9 mouse cellular contexts compared by ENCODE assay signal in the genomic region with DNA sequence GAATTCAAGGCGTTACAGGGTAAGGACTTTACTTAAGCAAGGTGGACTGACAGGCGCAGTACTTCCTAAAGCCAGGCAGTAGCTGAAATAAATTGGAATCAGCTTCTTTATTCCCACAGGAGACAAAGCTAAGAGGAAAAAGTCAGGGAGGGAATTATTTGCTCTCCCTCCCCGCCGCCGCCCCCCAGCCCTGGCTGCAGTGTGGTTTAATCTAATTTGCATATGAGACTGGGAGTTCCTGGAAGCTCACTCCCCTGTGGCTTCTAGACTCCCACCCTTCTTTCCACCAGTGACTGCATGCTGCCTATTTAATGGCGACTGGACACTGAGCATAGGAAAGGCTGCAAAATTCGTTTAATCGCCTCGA.
DNase-seq lines count a peak whose midpoint lies in the region; ATAC-seq and TF ChIP-seq lines count a peak whose summit lies in the region.
"Had no signal": no experiment of that assay in that cellular context is flagged by ENCODE, and none has a peak within 500 bp of the region (broad histone marks: within the 10 kb centered on the region; RNA-seq: fewer than 3 reads in every experiment).

No protein-coding gene starts in this region.

- 57% methylated on average over 9 of the region's 9 CpGs for WGBS in neural tube, embryonic 12.5 days

- no peaks in the 10 kb centered on the region for H3K36me3 ChIP-seq in neural tube, embryonic 12.5 days
- H3K36me3 ChIP-seq: liver, embryonic 13.5 days had no signal

- H3K9ac ChIP-seq in neural tube, embryonic 12.5 days: no peak overlapping the region
- H3K9ac ChIP-seq: liver, embryonic 13.5 days had no signal

- ATAC-seq in neural tube, embryonic 12.5 days (ENCODE audit: low FRiP score, low read depth): peak; percentile 44; the same call in 1 of the 2 replicates

- H3K27me3 ChIP-seq in neural tube, embryonic 12.5 days (replicated peaks): no peaks in the 10 kb centered on the region
- H3K27me3 ChIP-seq: liver, embryonic 13.5 days had no signal

- H3K4me1 ChIP-seq in neural tube, embryonic 12.5 days: no peaks in the 10 kb centered on the region
- H3K4me1 ChIP-seq in embryonic fibroblast, embryonic 13.5 days (ENCODE audit: control insufficient read depth, insufficient read depth, low read length): peaks cover 4% of the 10 kb centered on the region; the same call in 1 of the 2 replicates
- H3K4me1 ChIP-seq: liver, embryonic 13.5 days had no signal

- H3K4me2 ChIP-seq in neural tube, embryonic 12.5 days (replicated peaks): no peak overlapping the region
- H3K4me2 ChIP-seq: liver, embryonic 13.5 days had no signal

- no peak overlapping the region for H3K27ac ChIP-seq in neural tube, embryonic 12.5 days
- H3K27ac ChIP-seq in embryonic fibroblast, embryonic 13.5 days (ENCODE audit: insufficient read depth, low read length): peak overlapping the region; percentile 76
- H3K27ac ChIP-seq: liver, embryonic 13.5 days had no signal

- DNase-seq in neural tube, embryonic 10.5 days (ENCODE audit: extremely low spot score, low spot score): no peak
- peak; percentile 62 to 69 for DNase-seq in heart, postnatal 10 days
- DNase-seq in lung, postnatal 14 days: peak; percentile 16
- no peak for DNase-seq in T-cell, adult 2 months (ENCODE audit: low spot score)
- DNase-seq in left cerebral cortex, adult 18-20 months (ENCODE audit: low spot score in 2 of 2): no peak
- DNase-seq in right cerebral cortex, postnatal 25 days: no peak
- DNase-seq: liver, embryonic 13.5 days had no signal

- TF ChIP-seq CTCF in embryonic fibroblast, embryonic 13.5 days (IDR thresholded peaks at IDR 0.05; ENCODE audit: borderline replicate concordance, insufficient read depth, low read length): no peak

- no peaks in the 10 kb centered on the region for H3K9me3 ChIP-seq in neural tube, embryonic 12.5 days
- H3K9me3 ChIP-seq: liver, embryonic 13.5 days had no signal

- no peak; the same call in 1 of the 2 replicates for TF ChIP-seq POLR2A in embryonic fibroblast, embryonic 13.5 days (IDR thresholded peaks at IDR 0.05; ENCODE audit: low read depth, low read length)

- intact Hi-C loops in heart, postnatal 10 days (cut with DNase I): loop anchor here (5.0 kb wide), 1 partner anchor 705 kb away; no protein-coding TSS in a partner anchor

- no peak overlapping the region for H3K4me3 ChIP-seq in neural tube, embryonic 12.5 days
- H3K4me3 ChIP-seq in embryonic fibroblast, embryonic 13.5 days (ENCODE audit: insufficient read depth, low read length): no peak overlapping the region
- H3K4me3 ChIP-seq: liver, embryonic 13.5 days had no signal

Comparison
In these comparisons a context has a peak if more than half of its experiments do, and no peak if none do; other contexts are left out.
1. DNase-seq: peak in heart, postnatal 10 days (2 of 2) and lung, postnatal 14 days (single experiment); none in neural tube, embryonic 10.5 days (single experiment), T-cell, adult 2 months (single experiment), left cerebral cortex, adult 18-20 months (0 of 2) and right cerebral cortex, postnatal 25 days (single experiment).